Mouse (Mus musculus) liver, embryonic 14.5 days (tissue): ENCODE measurements around the gene Mcm2.

Experiments
- CTCF ChIP-seq: IDR thresholded peaks from 2 replicates; pipeline ENCODE4 v1.5.1; 2016; ENCODE audit warnings: antibody characterized with exemption, low read depth, control low read depth
- EP300 ChIP-seq: IDR thresholded peaks from 2 replicates; pipeline ENCODE4 v1.6.1; 2016; ENCODE audit warnings: antibody characterized with exemption, low read depth

DNA sequence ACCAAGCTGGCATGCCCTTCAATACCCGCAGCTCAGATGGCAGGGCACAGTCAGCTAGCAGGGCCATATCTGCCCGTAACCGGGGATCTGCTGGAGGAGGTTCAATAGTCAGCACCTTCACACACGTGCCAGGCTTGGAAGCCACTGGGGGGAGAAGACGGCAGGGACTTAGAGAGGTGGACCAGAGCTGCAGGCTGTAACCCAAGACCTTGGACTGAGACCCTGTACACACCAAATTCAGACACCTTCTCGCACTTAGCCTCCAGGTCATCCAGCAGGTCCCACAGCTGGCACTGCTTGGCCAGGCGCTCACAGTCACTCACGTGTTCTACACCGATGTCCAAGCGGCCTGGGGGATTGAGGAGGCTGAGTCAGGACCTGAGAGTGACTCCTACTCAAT, 60.0 kb downstream of the Mcm2 start:
- TF ChIP-seq CTCF (no peak), EP300 (no peak)
